Mouse (Mus musculus) hindbrain, postnatal 0 days (tissue): ENCODE results near the gene Usp3. TPM values are rescaled to one million over a fixed set of nuclear protein-coding genes. Genes with fewer than 3 reads are reported as not detected.

Experiments used
- ATAC-seq: fragments of 200-750 bp; cut with Nextera tagmentation; 2 replicates; pipeline ENCODE4 v1.8.0; 2017; ENCODE audit warnings: mild to moderate bottlenecking, moderate TSS enrichment, moderate library complexity
- DNase-seq: peaks from one replicate; pipeline ENCODE4 v3.0.0-alpha.2; 2015; ENCODE audit warnings: low spot score
- H3K27ac ChIP-seq: fragments of 300-500 bp; sonication (generic); 2 replicates; pipeline ENCODE4 v1.5.1; 2014; ENCODE audit warnings: mild to moderate bottlenecking
- H3K27me3 ChIP-seq: fragments of 300-500 bp; sonication (generic); 2 replicates; pipeline ENCODE4 v1.6.1; 2014; ENCODE audit warnings: low read length, mixed read lengths; ENCODE audit not compliant: insufficient read depth
- H3K36me3 ChIP-seq: fragments of 300-500 bp; sonication (generic); 2 replicates; pipeline ENCODE4 v1.6.1; 2014; ENCODE audit warnings: low read length, mixed read lengths; ENCODE audit not compliant: insufficient read depth
- H3K4me1 ChIP-seq: fragments of 300-500 bp; sonication (generic); 2 replicates; pipeline ENCODE4 v1.6.1; 2014; ENCODE audit warnings: antibody characterized with exemption, low read length, mixed read lengths; ENCODE audit not compliant: insufficient read depth
- H3K4me2 ChIP-seq: fragments of 300-500 bp; sonication (generic); 2 replicates; pipeline ENCODE4 v1.6.1; 2014; ENCODE audit warnings: low read depth, mild to moderate bottlenecking, low read length, moderate library complexity, mixed read lengths
- H3K4me3 ChIP-seq: fragments of 300-500 bp; sonication (generic); 2 replicates; pipeline ENCODE4 v1.5.1; 2014; ENCODE audit warnings: low read length
- H3K9ac ChIP-seq: fragments of 300-500 bp; sonication (generic); replicated peaks from 2 replicates; pipeline ENCODE4 v1.6.1; 2014; ENCODE audit warnings: mild to moderate bottlenecking, low read length, moderate library complexity, mixed read lengths
- H3K9me3 ChIP-seq: fragments of 300-500 bp; sonication (generic); 2 replicates; pipeline ENCODE4 v1.6.1; 2016; ENCODE audit warnings: low read length, mixed read lengths
- CTCF ChIP-seq: IDR thresholded peaks from 2 replicates; pipeline ENCODE4 v1.5.1; 2016; ENCODE audit warnings: antibody characterized with exemption, control low read depth, low read depth
- WGBS: fragments of 180-500 bp; shearing (Covaris S2); extraction: QIAGEN DNeasy Blood & Tissue Kit; methylation state at CpG from one replicate; pipeline ENCODE4 v1.1.7; 2014; 5-methylcytosine and 5-hydroxymethylcytosine counted together
- polyA plus RNA-seq: library from polyadenylated mRNA; unstranded; fragments of >200 nt; fragmentation: Nextera tagmentation; extraction: Ambion mirVana; gene quantifications from 2 replicates; pipeline ENCODE4 v1.2.1, GENCODE M21; 2015
- total RNA-seq: library from RNA; depleted of rRNA; stranded (reverse); fragments of >200 nt; gene quantifications from 2 replicates; pipeline ENCODE4 v1.2.3, GENCODE M21; 2014

Gene Usp3
- total and polyA plus RNA-seq, 2 experiments from 2014 or later: 28.4 to 39.6 TPM

- no peak for TF ChIP-seq CTCF
- Histone ChIP-seq H3K9ac (no peak overlapping the region), H3K4me3 (no peak overlapping the region), H3K4me1 (no peaks in the 10 kb centered on the region), H3K4me2 (no peak overlapping the region), H3K36me3 (no peaks in the 10 kb centered on the region), H3K9me3 (no peaks in the 10 kb centered on the region), H3K27ac (no peak overlapping the region), H3K27me3 (no peaks in the 10 kb centered on the region)
- 87% methylated on average over 8 of the region's 8 CpGs for WGBS
- DNase-seq: no peak
- ATAC-seq: no peak
These were observed 11.6 kb upstream of the Usp3 start for GRCm38 (mm10) chr9:66604349-66605206.

- H3K4me3 ChIP-seq: no peak overlapping the region
- H3K36me3 ChIP-seq: no peaks in the 10 kb centered on the region
- H3K27me3 ChIP-seq: no peaks in the 10 kb centered on the region
- no peak overlapping the region for H3K9ac ChIP-seq
- H3K27ac ChIP-seq: no peak overlapping the region
- DNase-seq (no peak), ATAC-seq (no peak)
- WGBS: 86% methylated on average over 1 of the region's 1 CpGs
- no peaks in the 10 kb centered on the region for H3K9me3 ChIP-seq
- no peak overlapping the region for H3K4me2 ChIP-seq
- no peaks in the 10 kb centered on the region for H3K4me1 ChIP-seq
- TF ChIP-seq CTCF: no peak
These were observed 11.0 kb upstream of the Usp3 start for GRCm38 (mm10) chr9:66603907-66604306.

GRCm38 (mm10) chr9:66601006-66601405 lies 8.1 kb upstream of the Usp3 start:
- Histone ChIP-seq H3K4me3 (no peak overlapping the region), H3K27ac (no peak overlapping the region), H3K4me1 (no peaks in the 10 kb centered on the region), H3K27me3 (no peaks in the 10 kb centered on the region), H3K4me2 (no peak overlapping the region), H3K9me3 (no peaks in the 10 kb centered on the region), H3K9ac (no peak overlapping the region), H3K36me3 (no peaks in the 10 kb centered on the region)
- no peak for TF ChIP-seq CTCF
- no peak for ATAC-seq
- no peak for DNase-seq
- WGBS: 78% methylated on average over 2 of the region's 2 CpGs

- Histone ChIP-seq H3K36me3 (no peaks in the 10 kb centered on the region), H3K27ac (no peak overlapping the region), H3K9ac (no peak overlapping the region), H3K27me3 (no peaks in the 10 kb centered on the region), H3K4me2 (no peak overlapping the region), H3K4me1 (no peaks in the 10 kb centered on the region), H3K4me3 (no peak overlapping the region), H3K9me3 (no peaks in the 10 kb centered on the region)
- 87% methylated on average over 2 of the region's 2 CpGs for WGBS
- no peak for TF ChIP-seq CTCF
- DNase-seq: no peak
- ATAC-seq: no peak
These were observed 7.6 kb upstream of the Usp3 start for GRCm38 (mm10) chr9:66600551-66600950.

GRCm38 (mm10) chr9:66599577-66599976 lies 6.6 kb upstream of the Usp3 start:
- Histone ChIP-seq H3K9ac (no peak overlapping the region), H3K27me3 (no peaks in the 10 kb centered on the region), H3K36me3 (no peaks in the 10 kb centered on the region), H3K4me2 (no peak overlapping the region), H3K4me1 (no peaks in the 10 kb centered on the region), H3K9me3 (no peaks in the 10 kb centered on the region), H3K27ac (no peak overlapping the region), H3K4me3 (no peak overlapping the region)
- no peak for ATAC-seq
- DNase-seq: peak; percentile 13
- no peak for TF ChIP-seq CTCF
- 14% methylated on average over 4 of the region's 4 CpGs for WGBS

- Histone ChIP-seq H3K4me2 (no peak overlapping the region), H3K27me3 (no peaks in the 10 kb centered on the region)
These were observed 5.7 kb upstream of the Usp3 start for GRCm38 (mm10) chr9:66598636-66599035.

GRCm38 (mm10) chr9:66597480-66598215 lies 4.7 kb upstream of the Usp3 start:
- ATAC-seq: no peak
- TF ChIP-seq CTCF: no peak
- Histone ChIP-seq H3K9me3 (no peaks in the 10 kb centered on the region), H3K36me3 (no peaks in the 10 kb centered on the region), H3K9ac (no peak overlapping the region), H3K4me1 (no peaks in the 10 kb centered on the region), H3K4me3 (no peak overlapping the region), H3K4me2 (no peak overlapping the region), H3K27me3 (no peaks in the 10 kb centered on the region), H3K27ac (no peak overlapping the region)
- WGBS: 27% methylated on average over 7 of the region's 7 CpGs
- no peak for DNase-seq

More at GRCm38 (mm10) chr9:66598636-66599035, 5.7 kb upstream of the Usp3 start:
- DNase-seq: no peak
- Histone ChIP-seq H3K9ac (no peak overlapping the region), H3K36me3 (no peaks in the 10 kb centered on the region), H3K27ac (no peak overlapping the region), H3K9me3 (no peaks in the 10 kb centered on the region), H3K4me1 (no peaks in the 10 kb centered on the region), H3K4me3 (no peak overlapping the region)
- no peak for ATAC-seq
- no peak for TF ChIP-seq CTCF
- 68% methylated on average over 5 of the region's 5 CpGs for WGBS
